Mouse (Mus musculus) liver, embryonic 11.5 days (tissue): ENCODE results near the gene Hcar2. TPM values are rescaled to one million over a fixed set of nuclear protein-coding genes. Genes with fewer than 3 reads are reported as not detected.

Experiments used
- ATAC-seq: fragments of 200-750 bp; cut with Nextera tagmentation; replicated peaks from 2 replicates; pipeline ENCODE4 v1.8.0; 2017; ENCODE audit warnings: moderate number of reproducible peaks, mild to moderate bottlenecking, moderate TSS enrichment, moderate library complexity; ENCODE audit not compliant: low FRiP score
- DNase-seq: peaks from one replicate; pipeline ENCODE4 v3.0.0-alpha.2; 2017; ENCODE audit warnings: low spot score
- H3K27ac ChIP-seq: fragments of 300-500 bp; sonication (generic); 2 replicates; pipeline ENCODE4 v1.5.1; 2014; ENCODE audit warnings: mild to moderate bottlenecking, low read depth, low read length, control low read depth
- H3K27me3 ChIP-seq: fragments of 300-500 bp; sonication (generic); replicated peaks from 2 replicates; pipeline ENCODE4 v1.6.1; 2014; ENCODE audit warnings: low read length, mixed read lengths; ENCODE audit not compliant: control insufficient read depth, insufficient read depth
- H3K36me3 ChIP-seq: fragments of 300-500 bp; sonication (generic); 2 replicates; pipeline ENCODE4 v1.6.1; 2014; ENCODE audit warnings: mild to moderate bottlenecking, low read length, moderate library complexity, mixed read lengths; ENCODE audit not compliant: control insufficient read depth, insufficient read depth
- H3K4me1 ChIP-seq: fragments of 300-500 bp; sonication (generic); replicated peaks from 2 replicates; pipeline ENCODE4 v1.6.1; 2014; ENCODE audit warnings: low read length, mixed read lengths; ENCODE audit not compliant: control insufficient read depth, insufficient read depth
- H3K4me2 ChIP-seq: fragments of 300-500 bp; sonication (generic); 2 replicates; pipeline ENCODE4 v1.6.1; 2014; ENCODE audit warnings: mild to moderate bottlenecking, control low read depth, moderate library complexity
- H3K4me3 ChIP-seq: fragments of 300-500 bp; sonication (generic); 2 replicates; pipeline ENCODE4 v1.5.1; 2014; ENCODE audit warnings: low read depth, low read length, control low read depth
- H3K9ac ChIP-seq: fragments of 300-500 bp; sonication (generic); 2 replicates; pipeline ENCODE4 v1.6.1; 2014; ENCODE audit warnings: low read depth, low read length, control low read depth
- H3K9me3 ChIP-seq: fragments of 300-500 bp; sonication (generic); 2 replicates; pipeline ENCODE4 v1.6.1; 2016; ENCODE audit warnings: low read length, inconsistent platforms, mixed read lengths; ENCODE audit not compliant: control insufficient read depth
- WGBS: fragments of 180-500 bp; shearing (Covaris S2); extraction: QIAGEN DNeasy Blood & Tissue Kit; methylation state at CpG from one replicate; pipeline ENCODE4 v1.1.7; 2014; 5-methylcytosine and 5-hydroxymethylcytosine counted together
- polyA plus RNA-seq: library from polyadenylated mRNA; unstranded; fragments of >200 nt; fragmentation: Nextera tagmentation; extraction: Ambion mirVana; gene quantifications from 2 replicates; pipeline ENCODE4 v1.2.1, GENCODE M21; 2014

The Hcar2 gene
- polyA plus RNA-seq = not detected in 2 replicates

GRCm38 (mm10) chr5:123865365-123865764 is at the start of gene Hcar2:
TSS of gene Hcar2 (minus strand) at chr5:123865499.
- no peak within 1 kb of the TSS for H3K9ac ChIP-seq
- no peak within 1 kb of the TSS for H3K4me2 ChIP-seq
- H3K9me3 ChIP-seq = no peaks in the 10 kb centered on the region
- no peaks in the 10 kb centered on the region for H3K36me3 ChIP-seq
- DNase-seq = no peak
- no peak within 1 kb of the TSS for H3K27ac ChIP-seq
- no peaks in the 10 kb centered on the region for H3K4me1 ChIP-seq
- H3K27me3 ChIP-seq = no peaks in the 10 kb centered on the region
- ATAC-seq = no peak
- 77% methylated on average over 12 of the region's 12 CpGs for WGBS
- H3K4me3 ChIP-seq = no peak within 1 kb of the TSS

DNA sequence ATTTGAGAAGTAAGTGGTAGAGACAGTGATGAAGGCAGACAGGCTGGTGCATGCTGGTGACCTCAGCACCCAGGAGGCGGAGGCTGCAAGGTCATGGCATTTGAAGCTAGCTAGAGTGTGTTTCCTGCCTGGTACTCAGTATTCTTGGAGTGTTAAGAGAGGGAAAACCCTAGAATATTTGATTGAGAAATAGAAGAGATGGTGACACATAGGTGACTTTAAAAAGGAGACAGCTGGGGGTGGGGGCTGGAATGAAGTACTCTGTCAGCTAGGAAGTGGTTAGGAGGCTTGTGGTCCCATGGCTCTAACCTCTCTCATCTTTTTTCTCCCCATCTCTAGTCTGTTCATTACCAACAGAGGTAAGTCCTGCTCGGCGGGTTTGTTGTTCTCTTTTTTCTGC is 49.6 kb upstream of the Hcar2 start:
- Histone ChIP-seq H3K27me3 (no peaks in the 10 kb centered on the region), H3K4me3 (no peak overlapping the region), H3K4me2 (no peak overlapping the region), H3K36me3 (peaks cover 32% of the 10 kb centered on the region), H3K4me1 (no peaks in the 10 kb centered on the region; the same call in 1 of the 2 replicates), H3K9ac (no peak overlapping the region), H3K27ac (no peak overlapping the region), H3K9me3 (no peaks in the 10 kb centered on the region)
- no peak for DNase-seq
- 84% methylated on average over 3 of the region's 3 CpGs for WGBS
- no peak for ATAC-seq

- Histone ChIP-seq H3K27ac (peak overlapping the region; percentile 75), H3K36me3 (peaks cover 22% of the 10 kb centered on the region), H3K9ac (peak overlapping the region; percentile 99), H3K4me2 (peak overlapping the region; percentile 82), H3K27me3 (no peaks in the 10 kb centered on the region), H3K4me1 (peaks cover 13% of the 10 kb centered on the region), H3K4me3 (peak overlapping the region; percentile 97), H3K9me3 (no peaks in the 10 kb centered on the region)
- ATAC-seq (no peak), DNase-seq (no peak)
- 4% methylated on average over 10 of the region's 10 CpGs for WGBS
These were observed 42.3 kb upstream of the Hcar2 start for GRCm38 (mm10) chr5:123907631-123907977.

- H3K9me3 ChIP-seq = no peaks in the 10 kb centered on the region
- H3K4me2 ChIP-seq = peak within 1 kb of the TSS; percentile 82
- H3K36me3 ChIP-seq = peaks cover 22% of the 10 kb centered on the region
- WGBS = under 1% methylated on average over 60 of the region's 61 CpGs
- peak within 1 kb of the TSS; percentile 75 for H3K27ac ChIP-seq
- peak within 1 kb of the TSS; percentile 99 for H3K9ac ChIP-seq
- peak; percentile 100 for DNase-seq
- H3K4me1 ChIP-seq = peaks cover 13% of the 10 kb centered on the region
- ATAC-seq = peak; percentile 95
- H3K27me3 ChIP-seq = no peaks in the 10 kb centered on the region
- H3K4me3 ChIP-seq = peak within 1 kb of the TSS; percentile 97
These were observed 41.8 kb upstream of the Hcar2 start, which contains the start of gene Denr for GRCm38 (mm10) chr5:123906976-123907630. TSS of gene Denr (plus strand) at chr5:123907175.

GRCm38 (mm10) chr5:123906146-123906975 is 41.1 kb upstream of the Hcar2 start:
- peaks cover 19% of the 10 kb centered on the region for H3K36me3 ChIP-seq
- H3K27me3 ChIP-seq = no peaks in the 10 kb centered on the region
- peaks cover 13% of the 10 kb centered on the region for H3K4me1 ChIP-seq
- 68% methylated on average over 17 of the region's 17 CpGs for WGBS
- DNase-seq (no peak), ATAC-seq (no peak)
- H3K4me2 ChIP-seq = peak overlapping the region; percentile 54
- no peak overlapping the region for H3K27ac ChIP-seq
- no peak overlapping the region for H3K9ac ChIP-seq
- H3K9me3 ChIP-seq = no peaks in the 10 kb centered on the region
- peak overlapping the region; percentile 97; the same call in 1 of the 2 replicates for H3K4me3 ChIP-seq

- Histone ChIP-seq H3K9me3 (no peaks in the 10 kb centered on the region), H3K4me1 (peaks cover 13% of the 10 kb centered on the region), H3K36me3 (peaks cover 7% of the 10 kb centered on the region), H3K9ac (no peak overlapping the region), H3K27me3 (no peaks in the 10 kb centered on the region), H3K4me2 (no peak overlapping the region), H3K4me3 (no peak overlapping the region), H3K27ac (no peak overlapping the region)
- no peak for DNase-seq
- ATAC-seq = no peak
- WGBS = 64% methylated on average over 11 of the region's 11 CpGs
These were observed 38.9 kb upstream of the Hcar2 start for GRCm38 (mm10) chr5:123904059-123904672.

DNA sequence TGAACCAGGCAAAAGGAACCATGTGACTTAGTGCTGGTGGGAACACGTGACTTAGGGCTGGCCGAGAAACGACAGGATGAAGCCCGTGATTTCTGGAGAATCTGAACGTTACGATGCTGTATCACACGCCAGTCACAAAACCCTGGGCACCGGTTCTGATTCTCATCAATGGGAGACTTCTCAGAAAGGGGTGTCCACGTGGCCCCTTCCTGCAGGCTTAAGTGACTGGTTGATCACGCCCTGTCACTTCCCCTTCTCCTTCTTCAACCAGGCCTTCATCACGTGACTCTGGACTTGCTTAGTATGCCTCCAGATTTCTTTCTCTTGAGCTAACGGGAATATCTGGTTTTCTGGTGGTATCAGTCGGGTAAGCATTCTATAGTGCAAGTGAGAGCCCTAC is 32.1 kb upstream of the Hcar2 start:
- Histone ChIP-seq H3K9me3 (no peaks in the 10 kb centered on the region), H3K4me1 (no peaks in the 10 kb centered on the region), H3K27ac (no peak overlapping the region), H3K36me3 (no peaks in the 10 kb centered on the region), H3K27me3 (no peaks in the 10 kb centered on the region), H3K4me3 (no peak overlapping the region), H3K4me2 (no peak overlapping the region), H3K9ac (no peak overlapping the region)
- DNase-seq = no peak
- no peak for ATAC-seq
- WGBS = 57% methylated on average over 13 of the region's 13 CpGs

DNA sequence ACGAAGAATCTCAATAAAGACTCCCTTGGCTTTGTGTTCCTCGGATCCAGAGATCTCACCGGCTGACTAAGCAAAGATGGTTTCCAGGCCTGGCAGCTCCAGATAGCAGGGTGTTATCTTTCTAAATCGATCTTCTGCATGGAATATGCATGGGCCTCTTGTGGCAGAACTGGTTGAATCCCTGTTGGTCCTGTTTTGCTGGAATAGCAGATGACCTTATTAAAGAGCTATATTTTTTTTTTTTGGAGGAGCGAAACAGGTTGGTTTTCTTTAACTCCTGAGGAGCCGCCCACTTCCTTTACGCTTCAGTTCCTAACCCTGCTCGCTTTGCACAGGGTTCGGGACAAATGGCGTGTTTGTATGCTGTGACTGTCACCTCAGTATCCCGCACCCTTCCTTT is 31.1 kb upstream of the Hcar2 start:
- ATAC-seq = no peak
- DNase-seq = no peak
- 75% methylated on average over 11 of the region's 11 CpGs for WGBS

More for the DNA sequence above, 31.1 kb upstream of the Hcar2 start:
- no peaks in the 10 kb centered on the region for H3K27me3 ChIP-seq
- no peak overlapping the region for H3K4me3 ChIP-seq
- no peak overlapping the region for H3K27ac ChIP-seq
- H3K4me1 ChIP-seq = no peaks in the 10 kb centered on the region
- H3K9me3 ChIP-seq = no peaks in the 10 kb centered on the region
- no peaks in the 10 kb centered on the region for H3K36me3 ChIP-seq
- no peak overlapping the region for H3K9ac ChIP-seq
- no peak overlapping the region for H3K4me2 ChIP-seq
